ENCODE assay signal across 14 mouse cellular contexts in the genomic region with DNA sequence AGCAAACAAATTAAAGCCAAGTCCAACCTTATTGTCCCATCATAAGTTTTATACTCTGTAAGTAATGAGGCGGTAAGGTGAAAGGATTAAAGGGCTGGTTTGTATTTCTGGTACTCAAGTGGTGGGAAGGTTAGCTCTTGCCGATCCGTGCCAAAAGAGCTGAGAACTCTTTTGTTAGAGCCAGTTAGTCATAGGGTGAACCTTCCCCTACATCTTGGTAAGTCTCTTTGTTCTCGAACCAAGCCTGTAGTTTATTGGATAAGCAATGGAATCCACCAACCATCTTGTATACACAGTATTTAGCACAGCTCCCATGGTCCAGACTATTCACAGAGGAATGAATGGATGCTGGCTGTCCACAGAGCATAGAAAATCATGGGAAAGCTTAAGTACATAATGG. TPM values are rescaled to one million over a fixed set of nuclear protein-coding genes. Genes with fewer than 3 reads are reported as not detected.
"Had no signal": no experiment of that assay in that cellular context is flagged by ENCODE, and none has a peak within 500 bp of the region (broad histone marks: within the 10 kb centered on the region; RNA-seq: fewer than 3 reads in every experiment).

No protein-coding gene starts in this region.

- H3K27ac ChIP-seq: layer of hippocampus, adult 2 months; limb, embryonic 13.5 days; liver, embryonic 12.5 days; midbrain, embryonic 12.5 days had no signal

- DNase-seq: kidney, postnatal 36 days; left cerebral cortex, postnatal 4 days; lung, embryonic 14.5 days; lung, postnatal 14 days; right cerebral cortex, postnatal 14 days; thymus, adult 18-20 months; thymus, postnatal 14 days had no signal

- H3K4me3 ChIP-seq: layer of hippocampus, adult 2 months; limb, embryonic 13.5 days; liver, embryonic 12.5 days; midbrain, embryonic 12.5 days had no signal

- H3K4me2 ChIP-seq: limb, embryonic 13.5 days; liver, embryonic 12.5 days; lung, embryonic 14.5 days; midbrain, embryonic 12.5 days had no signal

- H3K27me3 ChIP-seq: limb, embryonic 13.5 days; liver, embryonic 12.5 days; midbrain, embryonic 12.5 days had no signal

- ATAC-seq: liver, embryonic 12.5 days; midbrain, embryonic 16.5 days had no signal

- H3K9ac ChIP-seq: limb, embryonic 13.5 days; liver, embryonic 12.5 days; lung, embryonic 14.5 days; midbrain, embryonic 12.5 days had no signal

- H3K9me3 ChIP-seq: limb, embryonic 13.5 days; liver, embryonic 12.5 days; midbrain, embryonic 12.5 days had no signal

RNA-seq across cellular contexts. Expression of a gene that starts 48.6 kb away (rescaled TPM):
- polyA plus RNA-seq: lung, embryonic 14.5 days; midbrain, embryonic 12.5 days had no signal

RNA-seq across cellular contexts. Expression of a gene that starts 52.2 kb away (rescaled TPM):
- polyA plus RNA-seq: limb, embryonic 13.5 days; liver, embryonic 12.5 days; liver, embryonic 16.5 days; lung, embryonic 14.5 days; midbrain, embryonic 12.5 days; midbrain, embryonic 16.5 days; neural tube, embryonic 14.5 days had no signal
